Mouse (Mus musculus): ENCODE measurements at regions not wholly inside any gene's neighbourhood (a gene's known extent, or its start where the extent isn't known, plus 50 kb on each side); places are given as distances from the start of the nearest gene placed in this dataset.
"Not testable (repeated sequence)": the region's sequence is repeated elsewhere in the genome, so short reads cannot be mapped to it uniquely, and the experiment has no call there.

DNA sequence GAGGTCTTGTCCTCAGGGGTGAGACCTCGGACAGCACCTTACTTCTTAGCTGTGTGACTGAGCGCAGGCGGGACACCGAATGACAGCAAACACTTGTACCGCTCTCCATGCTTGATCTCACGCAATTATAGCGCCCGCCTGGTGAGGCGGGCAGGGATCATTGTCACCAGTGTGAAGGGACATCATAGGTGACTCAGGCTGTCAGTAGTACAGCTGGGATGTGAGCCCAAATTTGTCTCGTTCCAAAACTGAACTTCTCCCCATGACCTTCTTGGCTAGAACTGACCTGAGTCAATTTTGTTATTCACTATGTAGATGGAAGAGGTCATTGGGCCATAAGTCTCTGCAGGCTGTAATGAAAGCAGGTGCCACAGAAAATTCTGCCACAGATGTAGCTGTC lies 104.1 kb upstream of the Rad23b start:
- no peak overlapping the region for H3K4me2 ChIP-seq (replicated peaks)
- H3K27ac ChIP-seq = no peak overlapping the region
- no peaks in the 10 kb centered on the region for H3K9me3 ChIP-seq
- WGBS = 80% methylated on average over 10 of the region's 10 CpGs
- H3K4me1 ChIP-seq = no peaks in the 10 kb centered on the region
- no peak overlapping the region for H3K9ac ChIP-seq
- H3K36me3 ChIP-seq = no peaks in the 10 kb centered on the region
- H3K27me3 ChIP-seq = no peaks in the 10 kb centered on the region
- ATAC-seq (ENCODE audit: insufficient number of reproducible peaks, insufficient read depth, low FRiP score, low TSS enrichment) = no peak
- H3K4me3 ChIP-seq = no peak overlapping the region

GRCm38 (mm10) chr4:55250334-55250733 lies 99.5 kb upstream of the Rad23b start:
- H3K9ac ChIP-seq = no peak overlapping the region
- no peaks in the 10 kb centered on the region for H3K36me3 ChIP-seq
- WGBS = 24% methylated on average over 3 of the region's 3 CpGs
- H3K4me2 ChIP-seq (replicated peaks) = no peak overlapping the region
- no peaks in the 10 kb centered on the region for H3K4me1 ChIP-seq
- H3K4me3 ChIP-seq = no peak overlapping the region
- H3K9me3 ChIP-seq = no peaks in the 10 kb centered on the region
- no peak overlapping the region for H3K27ac ChIP-seq
- ATAC-seq (ENCODE audit: insufficient number of reproducible peaks, insufficient read depth, low FRiP score, low TSS enrichment) = no peak
- H3K27me3 ChIP-seq = no peaks in the 10 kb centered on the region

GRCm38 (mm10) chr4:55251546-55251945 lies 98.3 kb upstream of the Rad23b start:
- Histone ChIP-seq H3K4me3 (no peak overlapping the region), H3K4me2 (replicated peaks) (no peak overlapping the region), H3K9ac (no peak overlapping the region), H3K9me3 (no peaks in the 10 kb centered on the region), H3K36me3 (no peaks in the 10 kb centered on the region), H3K4me1 (no peaks in the 10 kb centered on the region), H3K27me3 (no peaks in the 10 kb centered on the region), H3K27ac (no peak overlapping the region)
- WGBS = 83% methylated on average over 5 of the region's 5 CpGs
- no peak for ATAC-seq (ENCODE audit: insufficient number of reproducible peaks, insufficient read depth, low FRiP score, low TSS enrichment)

- Histone ChIP-seq H3K27ac (no peak overlapping the region), H3K4me1 (no peaks in the 10 kb centered on the region), H3K36me3 (no peaks in the 10 kb centered on the region), H3K9me3 (no peaks in the 10 kb centered on the region), H3K4me3 (no peak overlapping the region), H3K9ac (no peak overlapping the region), H3K27me3 (no peaks in the 10 kb centered on the region), H3K4me2 (replicated peaks) (no peak overlapping the region)
- ATAC-seq (ENCODE audit: insufficient number of reproducible peaks, insufficient read depth, low FRiP score, low TSS enrichment) = no peak
- 63% methylated on average over 8 of the region's 8 CpGs for WGBS
These were observed 96.1 kb upstream of the Rad23b start for GRCm38 (mm10) chr4:55253769-55254168.

DNA sequence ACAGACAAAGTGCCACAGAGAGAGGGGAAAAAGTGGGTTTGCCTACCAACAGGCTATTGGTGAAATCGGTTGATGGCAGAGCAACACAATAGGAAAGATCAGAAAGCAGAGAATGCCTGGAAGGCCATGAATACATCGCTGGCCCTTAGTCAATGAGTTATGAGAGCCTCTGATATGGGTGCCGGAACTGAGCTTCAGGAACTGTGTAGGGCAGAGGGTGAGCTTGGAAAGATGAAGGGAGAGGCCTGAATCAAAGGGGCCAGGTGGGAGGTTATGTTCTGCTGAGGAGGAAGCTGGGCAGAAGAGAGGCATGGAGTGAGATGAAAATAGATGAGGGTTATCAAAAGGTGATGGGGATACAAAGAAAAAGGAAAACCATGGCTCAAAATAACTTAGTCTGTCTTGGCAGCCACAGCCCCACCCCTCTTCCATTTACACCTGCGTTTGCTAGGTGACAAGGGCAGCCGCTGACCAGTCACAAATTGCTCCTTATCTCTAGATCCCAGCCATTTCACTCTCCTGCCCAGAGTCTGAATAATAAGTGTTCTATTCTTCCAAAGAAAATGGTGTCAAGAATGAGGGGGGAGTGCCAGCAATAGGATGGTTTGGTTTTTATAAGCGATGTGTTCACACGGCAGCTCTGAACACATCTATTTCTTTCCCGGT lies 77.7 kb upstream of the Rad23b start:
- H3K9me3 ChIP-seq = no peaks in the 10 kb centered on the region
- WGBS = 81% methylated on average over 8 of the region's 8 CpGs
- H3K27me3 ChIP-seq = no peaks in the 10 kb centered on the region
- no peak for ATAC-seq (ENCODE audit: insufficient number of reproducible peaks, insufficient read depth, low FRiP score, low TSS enrichment)
- H3K27ac ChIP-seq = no peak overlapping the region
- H3K4me3 ChIP-seq = no peak overlapping the region
- H3K4me1 ChIP-seq = no peaks in the 10 kb centered on the region
- no peak overlapping the region for H3K4me2 ChIP-seq (replicated peaks)
- H3K36me3 ChIP-seq = no peaks in the 10 kb centered on the region
- no peak overlapping the region for H3K9ac ChIP-seq

DNA sequence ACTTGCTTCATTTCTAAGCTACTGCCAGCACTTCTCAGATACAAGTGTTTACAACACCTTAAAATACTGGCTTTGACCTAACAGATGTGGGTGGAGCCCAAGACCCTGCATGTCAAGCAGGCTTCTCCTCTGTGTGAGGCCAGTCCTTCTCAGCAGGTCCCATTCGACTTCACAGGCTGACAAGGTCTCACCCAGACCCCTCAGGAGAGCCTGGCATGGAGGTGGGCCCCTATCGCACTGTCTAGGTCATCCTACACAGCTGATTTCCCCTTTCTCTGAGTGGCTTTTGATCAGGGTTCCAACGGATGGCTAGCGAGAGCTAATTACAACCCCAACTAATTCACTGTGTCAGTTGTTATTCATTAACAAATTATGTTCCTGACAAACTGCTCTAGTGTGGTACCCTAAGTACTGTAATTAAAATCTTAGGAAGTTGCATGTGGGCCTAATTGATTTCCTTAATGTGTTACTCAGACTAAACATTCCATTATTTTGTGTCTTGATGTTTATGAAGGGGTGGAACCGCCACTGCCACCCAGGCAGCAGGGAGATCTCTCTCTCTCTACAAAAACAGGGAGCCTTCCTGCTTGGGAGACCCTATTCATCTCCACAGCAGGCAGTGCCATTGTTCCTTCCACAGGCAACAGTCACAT lies 73.4 kb upstream of the Rad23b start:
- Histone ChIP-seq H3K27me3 (no peaks in the 10 kb centered on the region), H3K4me2 (replicated peaks) (no peak overlapping the region), H3K36me3 (no peaks in the 10 kb centered on the region), H3K4me1 (no peaks in the 10 kb centered on the region), H3K9ac (no peak overlapping the region), H3K4me3 (no peak overlapping the region), H3K9me3 (no peaks in the 10 kb centered on the region), H3K27ac (no peak overlapping the region)
- ATAC-seq (ENCODE audit: insufficient number of reproducible peaks, insufficient read depth, low FRiP score, low TSS enrichment) = no peak
- WGBS = 17% methylated on average over 5 of the region's 5 CpGs

- H3K4me1 ChIP-seq; H3K27me3 ChIP-seq; H3K36me3 ChIP-seq; H3K4me3 ChIP-seq; H3K9ac ChIP-seq; H3K4me2 ChIP-seq (replicated peaks); H3K27ac ChIP-seq; H3K9me3 ChIP-seq; ATAC-seq (ENCODE audit: insufficient number of reproducible peaks, insufficient read depth, low FRiP score, low TSS enrichment): not testable (repeated sequence)
- 90% methylated on average over 8 of the region's 8 CpGs for WGBS
These were observed 70.5 kb upstream of the Rad23b start for GRCm38 (mm10) chr4:55279351-55279750.

DNA sequence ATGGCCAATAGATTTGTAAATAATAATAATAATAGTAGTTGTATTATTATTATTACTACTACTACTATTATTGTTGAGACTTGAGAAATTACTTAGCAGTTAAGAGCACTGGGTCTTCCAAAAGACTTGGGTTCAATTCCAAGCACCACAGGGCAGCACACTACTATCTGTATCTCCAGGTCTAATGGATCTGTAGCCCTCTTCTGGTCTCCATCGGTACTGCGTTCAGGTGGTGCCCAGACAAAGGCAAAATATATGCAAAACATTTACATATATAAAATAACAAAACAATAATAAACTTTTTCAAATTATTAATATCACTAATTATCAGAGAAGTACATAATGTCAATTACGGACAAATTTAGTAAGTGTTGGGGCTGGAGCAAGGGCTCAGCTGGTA lies 69.1 kb upstream of the Rad23b start:
- Histone ChIP-seq H3K4me3 (no peak overlapping the region), H3K4me2 (replicated peaks) (no peak overlapping the region), H3K27me3 (no peaks in the 10 kb centered on the region), H3K36me3 (no peaks in the 10 kb centered on the region), H3K27ac (no peak overlapping the region), H3K9me3 (no peaks in the 10 kb centered on the region), H3K9ac (no peak overlapping the region), H3K4me1 (no peaks in the 10 kb centered on the region)
- WGBS = 86% methylated on average over 3 of the region's 3 CpGs
- ATAC-seq (ENCODE audit: insufficient number of reproducible peaks, insufficient read depth, low FRiP score, low TSS enrichment) = no peak

DNA sequence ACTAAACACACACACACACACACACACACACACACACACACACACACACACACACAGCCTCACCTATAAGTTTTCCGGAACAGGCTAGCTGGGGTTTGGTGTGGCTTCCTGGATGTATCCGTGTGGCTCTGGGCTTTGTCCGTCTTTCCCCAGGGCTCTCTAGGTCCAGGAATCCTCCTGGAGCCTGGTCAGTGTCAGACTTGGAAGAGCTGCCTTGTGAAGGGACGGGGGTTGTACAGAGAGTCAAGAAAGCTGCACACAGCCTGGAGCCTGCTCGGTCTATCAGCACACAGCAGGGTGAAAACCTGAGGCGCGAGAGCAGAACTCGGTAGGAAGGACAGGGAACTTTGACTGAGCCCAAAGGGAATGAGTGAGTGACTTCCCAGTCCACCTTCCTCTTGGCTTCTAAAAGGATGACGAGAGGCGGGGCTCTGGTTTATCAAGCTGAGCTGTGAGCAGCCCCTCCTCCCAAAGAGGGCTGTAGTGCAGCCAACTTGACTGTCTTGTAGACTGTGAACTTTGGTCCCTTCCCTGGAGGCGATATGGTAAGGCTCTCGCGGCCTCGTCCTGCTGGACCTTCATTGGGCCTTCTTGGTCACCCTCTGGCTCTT lies 68.3 kb upstream of the Rad23b start:
- Histone ChIP-seq H3K36me3 (no peaks in the 10 kb centered on the region), H3K4me2 (replicated peaks) (no peak overlapping the region), H3K9ac (no peak overlapping the region), H3K4me3 (no peak overlapping the region), H3K27me3 (no peaks in the 10 kb centered on the region), H3K9me3 (no peaks in the 10 kb centered on the region), H3K27ac (no peak overlapping the region), H3K4me1 (no peaks in the 10 kb centered on the region)
- ATAC-seq (ENCODE audit: insufficient number of reproducible peaks, insufficient read depth, low FRiP score, low TSS enrichment) = no peak
- 76% methylated on average over 14 of the region's 14 CpGs for WGBS

DNA sequence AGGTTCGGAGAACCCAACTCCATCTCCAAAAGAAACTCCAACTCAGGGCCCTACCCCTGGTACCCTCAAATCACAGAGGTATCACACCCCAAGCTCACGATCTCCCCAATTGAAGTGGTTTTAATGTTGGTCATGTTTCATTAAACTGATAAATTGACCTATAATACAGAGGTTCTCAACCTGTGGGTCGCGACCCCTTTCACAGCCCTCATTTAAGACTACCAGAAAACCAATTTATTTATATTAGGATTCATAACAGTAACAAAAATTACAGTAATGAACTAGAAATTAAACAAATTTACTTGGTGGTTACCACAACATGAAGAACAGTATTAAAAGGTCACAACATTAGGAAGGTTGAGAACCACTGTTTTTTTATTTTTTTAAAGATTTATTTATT lies 67.4 kb upstream of the Rad23b start:
- no peak for ATAC-seq (ENCODE audit: insufficient number of reproducible peaks, insufficient read depth, low FRiP score, low TSS enrichment)
- Histone ChIP-seq H3K36me3 (no peaks in the 10 kb centered on the region), H3K27me3 (no peaks in the 10 kb centered on the region), H3K9ac (no peak overlapping the region), H3K4me1 (no peaks in the 10 kb centered on the region), H3K27ac (no peak overlapping the region), H3K9me3 (no peaks in the 10 kb centered on the region), H3K4me3 (no peak overlapping the region), H3K4me2 (replicated peaks) (no peak overlapping the region)
- 85% methylated on average over 4 of the region's 4 CpGs for WGBS

DNA sequence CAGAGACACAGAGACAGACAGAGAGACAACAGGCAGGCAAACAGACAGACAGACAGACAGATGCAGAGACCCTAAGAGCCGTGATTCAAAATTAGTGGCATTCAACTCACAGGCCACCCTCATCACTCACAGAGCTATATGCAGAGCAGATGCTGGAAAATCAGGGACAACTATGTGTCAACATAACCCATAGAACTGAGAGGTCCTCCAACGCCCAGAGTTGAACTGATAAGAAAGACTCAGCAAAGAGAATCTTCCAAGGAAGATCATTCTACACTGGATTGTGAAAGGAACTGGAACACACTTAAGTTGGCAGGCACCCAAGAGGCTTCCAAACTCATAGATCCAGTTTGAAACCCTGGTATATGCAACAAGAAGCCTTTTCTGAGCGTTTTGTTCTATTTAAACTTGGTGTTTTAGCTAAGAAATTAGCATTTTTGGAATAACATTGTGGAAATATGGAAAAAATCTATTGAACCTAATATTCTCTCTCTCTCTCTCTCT lies 65.1 kb upstream of the Rad23b start:
- Histone ChIP-seq H3K27me3 (no peaks in the 10 kb centered on the region), H3K9ac (no peak overlapping the region), H3K9me3 (no peaks in the 10 kb centered on the region), H3K4me2 (replicated peaks) (no peak overlapping the region), H3K27ac (no peak overlapping the region), H3K4me1 (no peaks in the 10 kb centered on the region), H3K36me3 (no peaks in the 10 kb centered on the region), H3K4me3 (no peak overlapping the region)
- 79% methylated on average over 3 of the region's 3 CpGs for WGBS
- no peak for ATAC-seq (ENCODE audit: insufficient number of reproducible peaks, insufficient read depth, low FRiP score, low TSS enrichment)

DNA sequence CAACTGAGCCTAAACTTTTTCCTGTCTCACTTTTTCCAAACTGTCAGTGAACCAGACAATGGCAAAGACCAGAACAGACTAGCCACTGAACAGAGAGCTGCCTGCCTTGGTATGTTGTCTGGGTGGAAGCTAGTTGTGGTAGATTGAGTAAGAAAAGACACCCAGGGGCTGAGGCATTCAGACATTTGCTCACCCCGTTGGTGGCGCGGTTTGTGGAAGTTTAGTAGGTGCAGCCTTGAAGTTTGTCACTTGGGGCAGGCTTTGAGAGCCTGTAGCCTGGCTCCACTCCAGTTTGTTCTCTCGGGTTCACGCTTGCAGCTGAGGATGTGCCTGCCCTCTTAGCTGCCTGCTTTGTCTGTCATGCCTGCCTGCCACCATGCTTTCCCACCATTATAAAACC lies 64.2 kb upstream of the Rad23b start:
- 39% methylated on average over 5 of the region's 5 CpGs for WGBS
- H3K9ac ChIP-seq = no peak overlapping the region
- no peaks in the 10 kb centered on the region for H3K36me3 ChIP-seq
- H3K4me1 ChIP-seq = no peaks in the 10 kb centered on the region
- H3K9me3 ChIP-seq = no peaks in the 10 kb centered on the region
- no peak overlapping the region for H3K4me3 ChIP-seq
- no peak overlapping the region for H3K4me2 ChIP-seq (replicated peaks)
- H3K27me3 ChIP-seq = no peaks in the 10 kb centered on the region
- ATAC-seq (ENCODE audit: insufficient number of reproducible peaks, insufficient read depth, low FRiP score, low TSS enrichment) = no peak
- no peak overlapping the region for H3K27ac ChIP-seq
